Mouse (Mus musculus) brain, embryonic 14.5 days (tissue): Measurements from ENCODE around the gene Gm379. TPM values are rescaled to one million over a fixed set of nuclear protein-coding genes. Genes with fewer than 3 reads are reported as not detected.
A peak's percentile ranks its signal among the peaks of the same experiment; 100 is the strongest.

Experiments
- DNase-seq: peaks from one replicate; pipeline ENCODE4 v3.0.0-alpha.2; 2011; ENCODE audit warnings: low read depth
- CTCF ChIP-seq: fragments of 200-500 bp; IDR thresholded peaks from 2 replicates; pipeline ENCODE4 v1.5.1; 2012; ENCODE audit warnings: inconsistent platforms, mild to moderate bottlenecking, moderate library complexity, borderline replicate concordance; ENCODE audit not compliant: insufficient read depth, insufficient read length; ENCODE audit errors: extremely low read depth
- POLR2A ChIP-seq: fragments of 200-500 bp; IDR thresholded peaks from 2 replicates; pipeline ENCODE4 v1.6.1; 2012; ENCODE audit warnings: mild to moderate bottlenecking, inconsistent platforms, borderline replicate concordance; ENCODE audit not compliant: poor library complexity, insufficient read depth, insufficient read length, severe bottlenecking; ENCODE audit errors: extremely low read depth
- polyA plus RNA-seq: library from polyadenylated mRNA; depleted of rRNA; stranded (reverse); fragments of >200 nt; gene quantifications from 2 replicates; pipeline ENCODE4 v1.2.3, GENCODE M21; 2012; rRNA removed

The Gm379 gene
- polyA plus RNA-seq: not detected in 2 replicates

DNA sequence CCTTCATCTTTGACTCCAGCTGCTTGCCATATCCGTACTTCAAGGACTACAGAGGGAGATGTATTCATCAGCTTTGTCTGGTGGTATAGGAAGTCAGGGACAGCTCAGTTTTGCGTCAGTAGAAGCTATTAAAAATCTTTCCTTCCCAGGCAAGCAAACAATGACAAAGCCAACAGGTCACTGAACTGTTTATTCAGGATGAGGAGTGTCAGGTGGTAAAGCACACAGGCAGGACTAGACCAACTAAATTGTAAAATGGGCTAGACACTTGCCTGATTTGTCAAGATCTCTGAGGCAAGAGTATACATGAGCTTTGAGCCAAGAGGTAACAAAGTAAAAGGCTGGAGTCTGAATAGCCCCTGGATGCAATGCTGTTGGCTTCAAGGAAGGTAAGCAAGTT lies at the start of gene Gm379:
TSS of gene Gm379 (minus strand) at position 7 of the 400 bp plus-strand sequence.
- no peak for TF ChIP-seq CTCF
- no peak for TF ChIP-seq POLR2A
- no peak for DNase-seq

DNA sequence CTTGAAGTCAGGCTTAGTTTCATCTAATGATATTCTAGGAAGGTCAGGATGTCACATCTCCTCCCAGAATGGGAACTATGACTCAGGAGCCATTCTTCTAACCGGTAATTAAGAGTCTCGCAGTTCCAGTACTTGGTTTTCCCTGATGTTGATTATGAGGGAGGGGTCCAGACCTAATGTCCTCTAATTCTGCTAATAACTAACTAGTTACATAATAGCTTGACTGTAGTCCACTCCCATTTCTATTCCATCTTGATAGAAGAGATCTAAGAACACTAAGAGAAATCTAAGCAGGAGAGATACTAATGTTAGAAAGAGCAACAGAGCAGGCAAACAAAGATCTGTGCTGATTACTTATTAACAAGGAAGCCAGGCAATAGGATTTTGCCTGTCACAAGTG lies 39.6 kb upstream of the Gm379 start:
- DNase-seq: no peak
- TF ChIP-seq CTCF: no peak
- no peak for TF ChIP-seq POLR2A

DNA sequence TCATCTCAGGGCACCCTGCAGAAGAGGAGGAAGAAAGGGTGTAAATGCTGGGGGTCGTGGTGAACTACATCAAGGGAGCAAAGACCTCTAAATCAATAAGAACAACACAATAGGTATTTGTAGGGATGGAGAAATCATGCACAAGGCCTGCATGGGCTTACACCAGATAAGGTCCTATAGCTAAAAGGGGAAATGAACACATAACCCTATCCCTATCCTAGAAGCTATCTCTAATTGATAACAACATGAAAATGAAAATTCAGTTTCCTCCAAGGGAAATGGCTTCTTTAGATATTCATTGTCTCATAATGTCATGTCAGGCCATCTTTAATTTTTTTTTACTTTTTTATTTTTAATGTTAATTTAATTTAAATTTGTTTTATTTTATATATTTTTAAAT lies 4.2 kb upstream of the Gm379 start:
- DNase-seq: no peak
- TF ChIP-seq POLR2A: no peak
- TF ChIP-seq CTCF: no peak

DNA sequence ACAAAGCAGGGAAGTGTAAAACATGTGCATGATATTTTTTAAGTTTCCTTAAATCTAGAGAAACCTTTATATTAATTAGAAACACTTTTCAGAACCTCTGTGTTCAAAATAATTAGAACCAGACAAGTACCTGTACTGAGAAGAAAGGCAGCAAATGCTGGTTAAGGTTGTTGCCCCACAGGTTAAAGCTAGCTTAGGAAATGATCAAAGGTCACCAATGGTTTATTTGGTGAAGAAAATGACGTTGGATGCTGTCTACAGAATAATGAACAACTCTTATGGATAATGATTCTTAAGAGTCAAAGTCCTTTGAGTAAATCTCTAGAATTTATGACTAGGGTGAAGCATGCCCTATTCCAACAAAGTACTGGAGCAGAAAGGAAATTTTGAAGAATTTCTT lies 42.7 kb downstream of the Gm379 start:
- TF ChIP-seq CTCF (no peak), POLR2A (no peak)
- no peak for DNase-seq

DNA sequence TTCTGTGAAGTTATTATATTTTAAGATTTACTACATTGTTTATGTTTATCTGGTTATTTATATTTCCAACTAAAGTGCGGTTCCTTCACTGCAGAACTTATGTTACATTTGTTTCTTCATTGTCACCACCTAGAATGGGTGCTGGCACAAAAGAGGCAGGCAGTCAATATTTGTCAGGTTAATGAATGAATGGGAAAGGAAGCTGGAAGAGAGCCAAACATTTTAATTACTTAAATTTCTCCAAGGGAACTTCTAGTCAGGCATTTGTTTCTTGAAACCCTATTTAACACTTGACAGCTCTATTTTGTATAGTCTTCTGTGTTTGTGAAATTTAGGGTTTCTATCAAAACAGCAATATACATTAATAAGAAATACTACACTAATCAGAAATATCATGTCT lies 43.8 kb downstream of the Gm379 start:
- TF ChIP-seq CTCF (no peak), POLR2A (no peak)
- DNase-seq: peak; percentile 36

Other genes with a start within 250 kb of the Gm379 start
- gene Brwd3, start 169.5 kb upstream of the Gm379 start, polyA plus RNA-seq: 5.3 and 6.4 TPM in 2 replicates